Mouse (Mus musculus) brain, adult 2 months (tissue): ENCODE results near the gene Ube2d1.

Source experiments
- DNase-seq: peaks from one replicate; pipeline ENCODE4 v3.0.0; 2011; ENCODE audit warnings: low read depth, low spot score

Ube2d1 gene

GRCm38 (mm10) chr10:71284511-71285125 is 444 bp downstream of the Ube2d1 start:
- DNase-seq, result peak; percentile 68

- no peak for DNase-seq
These were observed 941 bp downstream of the Ube2d1 start for GRCm38 (mm10) chr10:71284131-71284510.

DNA sequence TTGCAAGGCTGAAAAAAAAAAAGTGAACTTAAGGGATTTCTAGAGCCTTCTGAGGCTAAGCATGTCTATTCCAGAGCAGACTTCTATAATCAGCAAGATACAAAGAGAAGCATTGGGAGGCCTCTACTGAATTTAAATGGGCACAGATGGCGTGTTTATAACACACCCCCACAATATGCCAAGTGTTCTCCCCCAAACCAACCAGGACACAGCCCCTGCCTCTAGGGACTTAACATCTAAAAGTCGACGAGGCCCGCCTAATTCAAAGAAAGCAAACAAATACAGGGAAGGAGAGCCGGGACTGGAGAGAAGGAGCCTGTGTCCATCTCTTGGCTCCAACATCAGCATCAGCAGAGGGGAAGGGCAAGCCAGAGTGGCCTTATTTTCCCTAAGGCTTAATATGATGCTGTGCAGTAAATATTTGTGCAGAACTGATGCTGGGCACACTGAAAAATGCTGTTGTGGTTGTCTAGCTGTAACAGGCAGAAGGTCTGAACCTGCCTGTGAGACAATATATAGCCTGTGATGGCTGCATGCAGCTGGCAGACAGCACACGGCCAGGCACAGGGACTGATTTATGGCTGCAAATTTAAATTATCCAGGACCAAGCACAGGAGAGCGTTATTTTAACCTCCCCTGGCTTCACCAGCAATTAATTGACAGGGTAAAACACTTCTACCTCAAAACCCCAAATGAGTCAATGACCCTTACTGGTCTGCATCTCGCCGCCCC is 11.9 kb downstream of the Ube2d1 start:
- DNase-seq, result peak; percentile 85

GRCm38 (mm10) chr10:71267973-71268372 is 17.1 kb downstream of the Ube2d1 start:
- DNase-seq, result no peak

DNA sequence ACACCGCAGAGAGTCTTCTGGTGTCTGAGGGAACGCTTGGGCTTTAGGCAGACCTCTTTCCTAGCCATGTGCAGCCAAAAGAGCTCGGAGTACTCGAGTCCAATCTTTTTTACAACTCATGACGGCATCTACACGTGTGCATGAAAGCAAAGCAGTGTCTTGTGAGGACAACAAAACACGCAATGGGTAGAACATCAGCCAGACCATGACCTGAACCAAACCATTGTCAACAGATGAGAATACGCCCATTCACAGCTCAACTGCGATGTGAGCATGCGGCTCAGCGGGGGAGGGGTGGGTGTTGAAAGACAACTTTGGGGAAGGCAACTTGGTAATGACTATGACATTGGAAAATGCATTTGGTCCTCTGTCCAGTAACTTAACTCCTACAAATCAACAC is 17.6 kb downstream of the Ube2d1 start:
- DNase-seq, result peak; percentile 94

DNA sequence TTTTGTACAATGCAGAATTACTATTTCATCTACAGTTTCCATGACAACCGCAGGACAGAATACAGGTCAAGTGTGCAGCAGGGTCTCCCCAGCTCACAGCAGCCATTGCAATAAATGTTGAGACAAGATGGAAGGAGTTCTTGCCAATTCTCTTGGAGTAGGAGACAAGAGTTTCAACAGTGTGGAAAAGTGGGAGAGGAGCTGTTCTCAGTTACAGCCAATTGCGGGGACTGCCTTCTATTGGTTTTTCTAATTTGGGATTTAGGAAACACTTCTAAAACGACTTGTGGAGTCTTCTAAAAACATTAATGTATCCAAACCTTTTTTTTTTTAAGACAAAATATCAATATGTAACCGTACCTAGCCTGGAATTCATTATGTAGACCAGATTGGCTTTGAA is 20.0 kb downstream of the Ube2d1 start:
- DNase-seq, result peak; percentile 53

DNA sequence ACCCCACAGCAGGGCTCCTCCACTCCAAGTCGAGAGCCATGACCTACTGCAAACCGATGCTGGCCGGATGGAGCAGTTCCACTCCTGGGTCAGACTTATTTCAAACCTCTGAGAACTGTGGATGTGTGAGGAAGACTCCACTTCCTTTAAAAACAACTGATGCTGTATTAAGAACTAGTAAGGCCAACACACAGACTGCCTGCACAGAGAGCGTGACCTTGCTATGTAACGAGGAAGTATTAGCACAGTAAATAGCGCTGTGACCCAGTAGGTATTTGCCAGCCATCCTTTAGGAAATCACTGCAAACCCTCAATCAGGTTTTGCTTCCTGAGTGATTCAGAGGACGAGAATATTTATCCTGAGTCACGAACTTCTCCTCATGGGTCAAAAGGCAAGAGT is 23.4 kb downstream of the Ube2d1 start:
- no peak for DNase-seq

DNA sequence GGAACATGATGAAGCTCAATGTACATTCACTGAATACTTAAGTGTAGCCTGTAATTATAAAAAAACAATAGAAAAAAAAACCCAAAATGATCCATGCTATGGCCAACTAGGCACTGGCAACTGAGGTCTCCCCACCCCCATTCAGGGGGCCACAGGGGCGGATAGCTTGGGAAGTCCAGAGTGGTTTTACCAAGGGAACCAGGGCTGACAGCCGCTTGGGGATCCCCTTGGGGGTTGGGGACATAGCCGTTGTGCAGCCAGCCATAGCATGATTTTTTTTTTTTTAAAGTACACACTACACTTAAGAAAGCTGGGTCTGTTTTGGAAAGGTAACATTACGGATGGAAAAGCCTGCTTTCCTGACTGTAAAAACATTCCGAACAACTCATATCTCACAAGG is 26.1 kb downstream of the Ube2d1 start:
- no peak for DNase-seq

DNA sequence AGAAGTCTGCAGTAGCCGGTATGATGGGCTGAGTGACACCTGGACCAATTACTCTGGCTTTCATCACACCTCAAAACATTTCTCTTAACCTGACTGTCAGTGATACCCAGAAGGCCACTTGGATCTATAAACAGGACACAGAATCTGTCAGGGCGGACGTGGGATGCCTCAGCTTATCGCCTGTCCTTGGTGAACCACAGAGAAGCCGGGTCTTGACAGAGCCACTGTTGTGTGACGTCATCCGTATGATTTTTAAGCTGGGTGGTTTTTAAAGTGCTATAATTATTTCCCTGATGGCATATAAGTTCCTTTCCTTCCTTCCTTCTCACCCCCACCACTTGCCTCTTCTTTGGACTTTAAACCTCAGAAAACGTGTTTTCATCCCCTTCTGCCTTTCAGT is 26.5 kb downstream of the Ube2d1 start:
- no peak for DNase-seq

GRCm38 (mm10) chr10:71253147-71253546 is 31.9 kb downstream of the Ube2d1 start:
- DNase-seq, result no peak

GRCm38 (mm10) chr10:71252421-71252820 is 32.6 kb downstream of the Ube2d1 start:
- DNase-seq, result no peak

DNA sequence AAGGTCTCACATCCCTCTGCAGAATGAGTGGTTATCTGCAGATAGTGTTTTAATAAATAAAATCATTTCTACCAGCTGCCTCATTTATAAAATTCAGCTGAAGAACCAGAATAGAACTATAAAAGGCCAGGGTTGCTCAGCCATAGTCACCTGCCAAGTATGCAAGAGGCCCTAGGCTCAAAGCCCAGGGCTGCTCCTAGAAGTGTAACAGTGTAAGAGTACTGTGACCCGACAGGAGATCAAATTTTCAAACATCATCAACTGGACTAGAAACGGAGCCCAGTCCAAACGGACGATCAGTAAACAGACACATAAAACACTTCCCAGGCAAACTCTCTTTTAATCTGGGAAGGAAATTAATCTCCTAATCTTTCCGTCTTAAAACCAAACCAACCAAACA is 33.2 kb downstream of the Ube2d1 start:
- no peak for DNase-seq

GRCm38 (mm10) chr10:71251256-71251655 is 33.8 kb downstream of the Ube2d1 start:
- DNase-seq, result no peak

- peak; percentile 96 for DNase-seq
These were observed 34.6 kb downstream of the Ube2d1 start for GRCm38 (mm10) chr10:71250472-71250871.

DNA sequence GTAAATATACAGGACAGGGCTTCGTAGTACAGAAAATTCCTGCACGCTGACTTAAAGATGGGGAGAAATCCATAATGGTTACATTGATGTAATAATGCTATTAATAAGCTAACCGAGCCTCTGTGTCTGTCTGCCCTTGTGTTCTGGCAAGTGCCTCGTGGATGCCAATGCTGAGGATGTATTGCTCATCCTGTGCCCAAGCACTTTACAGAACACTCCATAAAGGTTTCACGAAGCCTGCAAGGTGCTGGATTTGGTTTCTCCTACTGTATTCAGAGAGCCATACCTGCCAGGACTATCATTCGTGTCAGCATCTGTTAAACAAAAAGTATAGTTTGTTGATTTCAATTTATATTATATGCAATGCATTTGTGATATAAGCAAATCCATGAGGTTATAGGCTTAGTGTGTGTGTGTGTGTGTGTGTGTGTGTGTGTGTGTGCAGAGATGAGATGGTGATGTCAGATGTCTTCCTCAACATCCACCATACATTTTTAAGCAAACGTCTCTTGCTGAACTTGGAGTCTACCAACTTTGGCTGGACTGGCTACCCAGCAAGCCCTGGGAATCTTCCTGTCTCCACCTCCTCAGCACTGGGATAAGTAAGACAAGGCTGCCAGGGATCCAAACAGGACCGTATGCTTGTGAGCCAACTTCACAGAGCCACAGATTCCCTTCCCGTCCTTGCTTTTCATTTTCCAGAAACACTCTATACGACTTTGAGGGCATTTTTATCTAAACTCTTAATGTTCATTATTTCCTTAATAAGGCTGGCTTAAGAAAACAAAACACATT is 35.8 kb downstream of the Ube2d1 start:
- DNase-seq, result peak; percentile 77

GRCm38 (mm10) chr10:71246956-71247355 is 38.1 kb downstream of the Ube2d1 start:
- DNase-seq, result no peak

DNA sequence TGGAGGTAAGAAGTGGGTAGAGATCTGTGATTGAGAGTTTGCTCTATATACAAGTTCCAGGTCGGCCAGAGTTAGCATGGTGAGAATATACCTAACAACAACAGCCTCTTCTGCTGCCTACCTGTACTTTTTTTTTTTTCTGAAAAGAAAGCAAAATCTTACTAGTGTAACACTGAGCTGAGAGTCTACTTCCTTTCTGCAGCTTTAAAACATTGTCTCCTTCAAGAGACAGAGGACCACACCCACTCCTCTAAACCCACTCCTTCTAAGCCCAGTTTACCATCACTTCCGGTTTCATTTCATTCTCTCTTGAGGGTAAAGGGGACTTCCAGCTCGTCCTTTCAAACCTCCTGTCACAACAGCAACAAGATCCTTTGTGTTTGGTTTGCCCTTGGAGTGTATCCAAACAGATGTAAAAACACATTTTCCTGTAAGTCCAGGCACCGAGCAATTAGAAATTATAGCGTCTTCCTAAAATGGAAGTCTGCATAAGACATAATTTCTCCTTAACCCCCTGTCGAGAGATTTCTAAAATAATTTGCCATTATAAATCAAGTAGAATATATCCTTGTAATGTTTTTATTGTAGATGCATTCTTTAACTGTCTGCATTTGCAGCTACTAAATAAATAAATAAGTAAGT is 45.5 kb downstream of the Ube2d1 start:
- no peak for DNase-seq

- no peak for DNase-seq
These were observed 46.9 kb downstream of the Ube2d1 start, which contains the start of gene Tfam for GRCm38 (mm10) chr10:71238240-71238554. Tfam (minus strand) TSS chr10:71238280.

DNA sequence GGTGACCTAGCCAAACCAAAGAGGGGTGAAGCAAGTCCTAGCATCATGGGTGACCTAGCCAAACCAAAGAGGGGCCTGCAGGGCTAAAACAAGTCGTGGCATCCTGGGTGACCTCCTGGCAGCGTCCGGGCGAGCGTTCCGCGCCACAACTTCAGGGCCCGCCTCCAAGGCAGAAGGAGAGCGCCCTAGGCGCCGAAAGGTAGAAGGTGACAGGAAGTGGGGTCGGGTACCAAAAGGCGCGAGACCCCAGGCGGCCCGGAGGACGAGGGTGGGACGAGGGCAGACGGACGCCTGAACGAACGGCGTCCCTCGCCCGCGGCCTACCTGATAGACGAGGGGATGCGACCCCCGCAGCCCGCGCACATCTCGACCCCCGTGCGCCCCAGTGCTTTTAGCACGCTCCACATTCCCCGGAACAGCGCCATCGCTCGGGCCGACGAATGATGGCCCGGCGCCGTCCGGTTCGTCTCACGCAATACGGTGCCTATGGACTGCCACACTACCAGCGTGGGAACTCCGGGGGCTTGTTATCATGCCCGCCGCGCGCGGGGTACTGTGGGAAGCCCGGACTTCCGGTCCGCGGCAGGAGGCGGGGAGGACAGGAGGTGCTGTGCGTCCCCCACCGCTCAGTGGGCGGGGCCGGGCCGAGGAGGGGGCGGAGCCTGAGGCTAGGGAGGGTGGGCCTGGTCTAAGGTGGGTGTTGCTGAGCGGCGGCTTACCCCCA is 47.4 kb downstream of the Ube2d1 start:
- DNase-seq, result peak; percentile 97

DNA sequence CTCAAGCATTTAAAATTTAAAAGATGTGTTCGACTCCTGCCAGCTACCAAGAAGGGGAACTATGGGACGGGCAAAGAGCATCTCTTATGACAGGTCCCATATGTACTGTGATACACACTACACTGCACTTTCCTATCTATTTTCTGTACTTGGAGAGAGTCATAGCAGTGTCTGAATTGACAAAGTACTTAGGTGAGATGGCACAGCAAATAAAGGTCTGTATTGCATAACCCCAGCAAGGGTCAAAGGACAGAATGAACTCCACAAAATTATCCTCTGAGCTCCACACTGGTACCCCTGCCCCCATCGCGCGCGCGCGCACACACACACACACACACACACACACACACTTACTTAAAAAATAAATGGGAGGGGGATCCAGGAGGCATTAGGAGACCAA is 51.0 kb downstream of the Ube2d1 start:
- DNase-seq, result no peak

DNA sequence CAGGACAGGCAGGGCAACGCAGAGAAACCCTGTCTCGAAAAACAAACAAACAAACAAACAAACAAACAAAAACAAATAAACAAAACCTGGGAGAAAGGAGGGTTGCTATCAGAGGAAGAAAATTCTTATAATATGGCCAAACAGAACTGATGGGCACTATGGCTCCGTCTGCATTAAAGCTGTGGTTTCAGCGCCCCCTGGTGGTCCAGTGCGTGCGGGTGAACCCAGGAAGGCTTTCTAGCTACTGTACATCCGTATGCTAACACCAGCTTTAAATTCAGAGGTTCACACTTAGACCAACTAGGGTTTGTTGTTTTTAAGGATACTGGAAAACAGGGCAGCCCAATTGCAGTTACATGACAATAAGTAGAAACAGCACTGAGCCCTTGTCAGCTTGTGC is 59.2 kb downstream of the Ube2d1 start:
- DNase-seq, result peak; percentile 81

GRCm38 (mm10) chr10:71223101-71223500 is 62.0 kb downstream of the Ube2d1 start:
- no peak for DNase-seq
